Mouse (Mus musculus) kidney, embryonic 14.5 days (tissue): Measurements from ENCODE around the gene Gm11168. TPM values are rescaled to one million over a fixed set of nuclear protein-coding genes. Genes with fewer than 3 reads are reported as not detected.
"Not testable (repeated sequence)": the region's sequence is repeated elsewhere in the genome, so short reads cannot be mapped to it uniquely, and the experiment has no call there.

Experiments used
- ATAC-seq: fragments of 200-750 bp; cut with Nextera tagmentation; 2 replicates; pipeline ENCODE4 v1.8.0; 2017; ENCODE audit warnings: moderate number of reproducible peaks, mild to moderate bottlenecking, moderate TSS enrichment, moderate library complexity; ENCODE audit not compliant: low FRiP score, low TSS enrichment
- H3K27ac ChIP-seq: fragments of 300-500 bp; sonication (generic); 2 replicates; pipeline ENCODE4 v1.5.1; 2014; ENCODE audit warnings: low read depth, mild to moderate bottlenecking, low read length, moderate library complexity, mixed read lengths
- H3K27me3 ChIP-seq: fragments of 300-500 bp; sonication (generic); 2 replicates; pipeline ENCODE4 v1.6.1; 2014; ENCODE audit warnings: mild to moderate bottlenecking, low read length; ENCODE audit not compliant: control insufficient read depth, insufficient read depth
- H3K36me3 ChIP-seq: fragments of 300-500 bp; sonication (generic); 2 replicates; pipeline ENCODE4 v1.6.1; 2014; ENCODE audit warnings: low read length, mixed read lengths; ENCODE audit not compliant: control insufficient read depth, insufficient read depth
- H3K4me1 ChIP-seq: fragments of 300-500 bp; sonication (generic); 2 replicates; pipeline ENCODE4 v1.6.1; 2014; ENCODE audit warnings: low read length, mixed read lengths; ENCODE audit not compliant: control insufficient read depth, insufficient read depth
- H3K4me2 ChIP-seq: fragments of 300-500 bp; sonication (generic); replicated peaks from 2 replicates; pipeline ENCODE4 v1.6.1; 2014; ENCODE audit warnings: low read depth, mild to moderate bottlenecking, low read length
- H3K4me3 ChIP-seq: fragments of 300-500 bp; sonication (generic); 2 replicates; pipeline ENCODE4 v1.5.1; 2014; ENCODE audit warnings: mild to moderate bottlenecking, low read length
- H3K9ac ChIP-seq: fragments of 300-500 bp; sonication (generic); 2 replicates; pipeline ENCODE4 v1.6.1; 2014; ENCODE audit warnings: low read depth, mild to moderate bottlenecking, low read length, moderate library complexity
- H3K9me3 ChIP-seq: fragments of 300-500 bp; sonication (generic); 2 replicates; pipeline ENCODE4 v1.6.1; 2016; ENCODE audit warnings: low read length; ENCODE audit not compliant: control insufficient read depth
- WGBS: fragments of 180-500 bp; shearing (Covaris S2); extraction: QIAGEN DNeasy Blood & Tissue Kit; methylation state at CpG from one replicate; pipeline ENCODE4 v1.1.7; 2014; 5-methylcytosine and 5-hydroxymethylcytosine counted together
- polyA plus RNA-seq: library from polyadenylated mRNA; unstranded; fragments of >200 nt; fragmentation: Nextera tagmentation; extraction: Ambion mirVana; gene quantifications from 2 replicates; pipeline ENCODE4 v1.2.1, GENCODE M21; 2014

Gm11168 gene
- polyA plus RNA-seq, 1 experiment from 2014 or later = not detected

GRCm38 (mm10) chr9:3023985-3024648 lies 21.0 kb downstream of the Gm11168 start:
- not testable (repeated sequence) for H3K36me3 ChIP-seq, H3K9me3 ChIP-seq, H3K4me2 ChIP-seq, H3K4me3 ChIP-seq, H3K27me3 ChIP-seq, H3K9ac ChIP-seq, H3K4me1 ChIP-seq, ATAC-seq, H3K27ac ChIP-seq
- WGBS = 71% methylated on average over 15 of the region's 16 CpGs

GRCm38 (mm10) chr9:3024912-3025467 lies 21.8 kb downstream of the Gm11168 start, which contains the start of gene Gm10717:
TSS of gene Gm10717 (plus strand) at chr9:3025417.
- 78% methylated on average over 12 of the region's 12 CpGs for WGBS
- not testable (repeated sequence) for ATAC-seq, H3K4me2 ChIP-seq, H3K4me3 ChIP-seq, H3K9me3 ChIP-seq, H3K9ac ChIP-seq, H3K27ac ChIP-seq, H3K4me1 ChIP-seq, H3K36me3 ChIP-seq, H3K27me3 ChIP-seq

GRCm38 (mm10) chr9:3025653-3026052 lies 22.5 kb downstream of the Gm11168 start:
- WGBS = 61% methylated on average over 4 of the region's 6 CpGs
- H3K4me1 ChIP-seq, H3K4me3 ChIP-seq, H3K36me3 ChIP-seq, H3K4me2 ChIP-seq, H3K27me3 ChIP-seq, H3K27ac ChIP-seq, H3K9me3 ChIP-seq, ATAC-seq, H3K9ac ChIP-seq: not testable (repeated sequence)

GRCm38 (mm10) chr9:3026136-3026535 lies 23.0 kb downstream of the Gm11168 start:
- not testable (repeated sequence) for H3K27me3 ChIP-seq, ATAC-seq
- 75% methylated on average over 5 of the region's 5 CpGs for WGBS

GRCm38 (mm10) chr9:3026741-3027140 lies 23.6 kb downstream of the Gm11168 start:
- not testable (repeated sequence) for H3K9me3 ChIP-seq, H3K4me3 ChIP-seq, ATAC-seq, H3K4me2 ChIP-seq, H3K36me3 ChIP-seq, H3K9ac ChIP-seq, H3K27me3 ChIP-seq, H3K27ac ChIP-seq, H3K4me1 ChIP-seq
- 70% methylated on average over 9 of the region's 9 CpGs for WGBS

More at GRCm38 (mm10) chr9:3026136-3026535, 23.0 kb downstream of the Gm11168 start:
- not testable (repeated sequence) for H3K4me1 ChIP-seq, H3K9me3 ChIP-seq, H3K27ac ChIP-seq, H3K4me3 ChIP-seq, H3K36me3 ChIP-seq, H3K9ac ChIP-seq, H3K4me2 ChIP-seq

- H3K36me3 ChIP-seq, H3K9me3 ChIP-seq, H3K4me1 ChIP-seq, H3K27ac ChIP-seq, H3K27me3 ChIP-seq, H3K4me2 ChIP-seq, H3K4me3 ChIP-seq, ATAC-seq, H3K9ac ChIP-seq: not testable (repeated sequence)
- 73% methylated on average over 9 of the region's 9 CpGs for WGBS
Measured at GRCm38 (mm10) chr9:3027200-3027599, 24.1 kb downstream of the Gm11168 start.

GRCm38 (mm10) chr9:3029276-3030000 lies 26.3 kb downstream of the Gm11168 start:
- H3K4me2 ChIP-seq, H3K36me3 ChIP-seq, H3K27me3 ChIP-seq, H3K9me3 ChIP-seq, H3K9ac ChIP-seq, H3K4me3 ChIP-seq, H3K27ac ChIP-seq, ATAC-seq, H3K4me1 ChIP-seq: not testable (repeated sequence)
- WGBS = 67% methylated on average over 12 of the region's 16 CpGs

- whole genome bisulfite sequencing = 76% methylated on average over 2 of the region's 10 CpGs
- not testable (repeated sequence) for H3K27me3 ChIP-seq, H3K4me3 ChIP-seq, H3K9me3 ChIP-seq, H3K4me1 ChIP-seq, H3K4me2 ChIP-seq, H3K36me3 ChIP-seq, ATAC-seq, H3K9ac ChIP-seq, H3K27ac ChIP-seq
Measured at GRCm38 (mm10) chr9:3030677-3031318, 27.7 kb downstream of the Gm11168 start.

- no CpG with 5 or more reads among the region's 8 CpGs for WGBS
- not testable (repeated sequence) for H3K9ac ChIP-seq
Measured at GRCm38 (mm10) chr9:3034299-3034698, 31.2 kb downstream of the Gm11168 start, which contains the start of gene Gm17535. TSS of gene Gm17535 (plus strand) at chr9:3034599.

More at GRCm38 (mm10) chr9:3034299-3034698, 31.2 kb downstream of the Gm11168 start, which contains the start of gene Gm17535:
- H3K4me2 ChIP-seq, H3K27me3 ChIP-seq, H3K9me3 ChIP-seq, ATAC-seq, H3K4me1 ChIP-seq, H3K36me3 ChIP-seq, H3K4me3 ChIP-seq, H3K27ac ChIP-seq: not testable (repeated sequence)
